Comparison of ENCODE assay signal across 26 mouse cellular contexts in the genomic region with DNA sequence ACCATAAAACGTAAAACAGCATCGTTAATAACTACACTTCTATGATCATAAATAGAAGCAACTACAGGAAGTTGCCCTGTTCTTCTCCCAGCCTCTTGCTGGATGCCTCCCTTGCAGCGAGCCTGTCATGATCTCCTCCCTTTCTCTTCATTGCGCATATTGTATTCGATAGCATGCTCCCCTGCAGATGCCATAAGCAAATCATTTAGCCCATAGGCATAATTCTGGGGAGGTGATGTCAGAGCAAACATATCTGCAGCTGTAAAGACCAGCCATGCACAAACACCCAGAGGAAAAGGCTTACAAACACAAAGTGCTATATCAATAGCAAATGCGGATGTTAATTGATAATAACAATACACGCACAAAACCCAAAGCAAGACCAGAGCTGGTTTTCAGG.
"Had no signal": no experiment of that assay in that cellular context is flagged by ENCODE, and none has a peak within 500 bp of the region (broad histone marks: within the 10 kb centered on the region; RNA-seq: fewer than 3 reads in every experiment).

No protein-coding gene starts in this region.

- H3K36me3 ChIP-seq: heart, embryonic 10.5 days; heart, embryonic 12.5 days; hindbrain, embryonic 10.5 days; hindbrain, embryonic 12.5 days; hindbrain, embryonic 15.5 days; intestine, embryonic 15.5 days; limb, embryonic 13.5 days; limb, embryonic 15.5 days had no signal

- H3K9me3 ChIP-seq: heart, embryonic 10.5 days; heart, embryonic 12.5 days; hindbrain, embryonic 10.5 days; hindbrain, embryonic 12.5 days; hindbrain, embryonic 15.5 days; intestine, embryonic 15.5 days; limb, embryonic 13.5 days; limb, embryonic 15.5 days had no signal

- DNase-seq: forebrain, postnatal 0 days; gastrocnemius, adult 2 months; gastrocnemius, postnatal 10 days; gastrocnemius, postnatal 25 days; heart, adult 18-20 months; heart, postnatal 10 days; heart, postnatal 4 days; kidney, adult 18-20 months; kidney, adult 8-10 months; kidney, postnatal 10 days; kidney, postnatal 25 days; kidney, postnatal 4 days; layer of hippocampus, adult 9-11 months; layer of hippocampus, postnatal 36 days; left cerebral cortex, postnatal 4 days had no signal

- H3K4me2 ChIP-seq: heart, embryonic 12.5 days; hindbrain, embryonic 12.5 days; hindbrain, embryonic 15.5 days; intestine, embryonic 15.5 days; limb, embryonic 13.5 days; limb, embryonic 15.5 days had no signal

- H3K27ac ChIP-seq: gastrocnemius, adult 2 months; heart, embryonic 10.5 days; hindbrain, embryonic 10.5 days; hindbrain, embryonic 12.5 days; hindbrain, embryonic 15.5 days; intestine, embryonic 15.5 days; layer of hippocampus, adult 2 months; limb, embryonic 13.5 days; limb, embryonic 15.5 days had no signal

- H3K4me3 ChIP-seq: gastrocnemius, adult 2 months; heart, embryonic 10.5 days; heart, embryonic 12.5 days; hindbrain, embryonic 10.5 days; hindbrain, embryonic 12.5 days; hindbrain, embryonic 15.5 days; intestine, embryonic 15.5 days; layer of hippocampus, adult 2 months; limb, embryonic 13.5 days; limb, embryonic 15.5 days had no signal

- H3K27me3 ChIP-seq: heart, embryonic 12.5 days; hindbrain, embryonic 12.5 days; hindbrain, embryonic 15.5 days; intestine, embryonic 15.5 days; limb, embryonic 13.5 days; limb, embryonic 15.5 days had no signal

- ATAC-seq: forebrain, postnatal 0 days; inflammation-experienced regulatory T-cells, adult 6 months; intestine, embryonic 15.5 days; intestine, postnatal 0 days had no signal

- H3K9ac ChIP-seq: forebrain, postnatal 0 days; heart, embryonic 12.5 days; hindbrain, embryonic 12.5 days; hindbrain, embryonic 15.5 days; intestine, embryonic 15.5 days; limb, embryonic 13.5 days; limb, embryonic 15.5 days had no signal

- H3K4me1 ChIP-seq: heart, embryonic 12.5 days; hindbrain, embryonic 10.5 days; hindbrain, embryonic 12.5 days; hindbrain, embryonic 15.5 days; intestine, embryonic 15.5 days; limb, embryonic 13.5 days; limb, embryonic 15.5 days had no signal
